Mouse (Mus musculus) kidney, postnatal 0 days (tissue): ENCODE measurements around the gene Agrp. TPM values are rescaled to one million over a fixed set of nuclear protein-coding genes. Genes with fewer than 3 reads are reported as not detected.

Experiments
- ATAC-seq: fragments of 200-750 bp; cut with Nextera tagmentation; replicated peaks from 2 replicates; pipeline ENCODE4 v1.8.0; 2017; ENCODE audit warnings: low read depth, moderate number of reproducible peaks, moderate TSS enrichment, moderate library complexity; ENCODE audit not compliant: low FRiP score
- DNase-seq: peaks from one replicate; pipeline ENCODE4 v3.0.0-alpha.2; 2016; ENCODE audit warnings: low spot score
- H3K27ac ChIP-seq: fragments of 300-500 bp; sonication (generic); 2 replicates; pipeline ENCODE4 v1.5.1; 2014; ENCODE audit warnings: mild to moderate bottlenecking
- H3K27me3 ChIP-seq: fragments of 300-500 bp; sonication (generic); 2 replicates; pipeline ENCODE4 v1.6.1; 2014; ENCODE audit warnings: low read length, mixed read lengths; ENCODE audit not compliant: insufficient read depth
- H3K36me3 ChIP-seq: fragments of 300-500 bp; sonication (generic); 2 replicates; pipeline ENCODE4 v1.6.1; 2014; ENCODE audit warnings: low read length, mixed read lengths; ENCODE audit not compliant: insufficient read depth
- H3K4me1 ChIP-seq: fragments of 300-500 bp; sonication (generic); replicated peaks from 2 replicates; pipeline ENCODE4 v1.6.1; 2014; ENCODE audit warnings: antibody characterized with exemption, low read length, mixed read lengths; ENCODE audit not compliant: insufficient read depth
- H3K4me2 ChIP-seq: fragments of 300-500 bp; sonication (generic); 2 replicates; pipeline ENCODE4 v1.6.1; 2014; ENCODE audit warnings: mild to moderate bottlenecking, low read length, moderate library complexity, mixed read lengths
- H3K4me3 ChIP-seq: fragments of 300-500 bp; sonication (generic); replicated peaks from 2 replicates; pipeline ENCODE4 v1.5.1; 2014; ENCODE audit warnings: low read depth, low read length
- H3K9ac ChIP-seq: fragments of 300-500 bp; sonication (generic); 2 replicates; pipeline ENCODE4 v1.6.1; 2014; ENCODE audit warnings: low read depth, low read length
- H3K9me3 ChIP-seq: fragments of 300-500 bp; sonication (generic); replicated peaks from 2 replicates; pipeline ENCODE4 v1.6.1; 2016; ENCODE audit warnings: low read length, inconsistent platforms, mixed read lengths
- CTCF ChIP-seq: IDR thresholded peaks from 2 replicates; pipeline ENCODE4 v1.5.1; 2016; ENCODE audit warnings: antibody characterized with exemption, low read depth, mild to moderate bottlenecking, moderate library complexity
- WGBS: fragments of 180-500 bp; shearing (Covaris S2); extraction: QIAGEN DNeasy Blood & Tissue Kit; methylation state at CpG from one replicate; pipeline ENCODE4 v1.1.7; 2014; 5-methylcytosine and 5-hydroxymethylcytosine counted together
- polyA plus RNA-seq: library from polyadenylated mRNA; unstranded; fragments of >200 nt; fragmentation: Nextera tagmentation; extraction: Ambion mirVana; gene quantifications from 2 replicates; pipeline ENCODE4 v1.2.1, GENCODE M21; 2015

Agrp gene
- polyA plus RNA-seq, 1 experiment from 2014 or later = 0.61 TPM

DNA sequence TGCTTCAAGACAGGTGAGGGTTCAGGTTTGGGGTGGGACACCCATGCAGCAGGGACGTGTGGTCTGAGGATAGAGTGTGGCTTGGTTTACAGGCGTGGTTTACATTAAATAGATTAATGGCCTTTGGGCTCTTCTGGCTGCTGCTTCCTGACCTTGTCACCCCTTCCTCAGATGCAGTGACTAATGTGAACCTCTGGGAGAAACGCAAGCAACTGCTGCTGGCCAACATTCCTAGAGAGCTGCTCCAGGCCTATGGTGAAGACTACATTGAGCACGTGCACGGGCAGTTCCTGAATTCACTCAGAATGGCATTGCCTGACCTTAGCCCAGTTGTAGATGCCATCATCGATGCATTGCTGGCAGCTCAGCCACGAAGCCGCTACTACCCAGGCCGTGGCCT is 114.3 kb downstream of the Agrp start:
- Histone ChIP-seq H3K4me3 (no peak overlapping the region), H3K27ac (no peak overlapping the region), H3K9me3 (no peaks in the 10 kb centered on the region), H3K36me3 (peaks cover 16% of the 10 kb centered on the region; the same call in 1 of the 2 replicates), H3K4me1 (peaks cover 21% of the 10 kb centered on the region; the same call in 1 of the 2 replicates), H3K27me3 (no peaks in the 10 kb centered on the region), H3K4me2 (no peak overlapping the region), H3K9ac (no peak overlapping the region)
- WGBS = 28% methylated on average over 9 of the region's 9 CpGs
- TF ChIP-seq CTCF = no peak
- DNase-seq = peak; percentile 80
- no peak for ATAC-seq

DNA sequence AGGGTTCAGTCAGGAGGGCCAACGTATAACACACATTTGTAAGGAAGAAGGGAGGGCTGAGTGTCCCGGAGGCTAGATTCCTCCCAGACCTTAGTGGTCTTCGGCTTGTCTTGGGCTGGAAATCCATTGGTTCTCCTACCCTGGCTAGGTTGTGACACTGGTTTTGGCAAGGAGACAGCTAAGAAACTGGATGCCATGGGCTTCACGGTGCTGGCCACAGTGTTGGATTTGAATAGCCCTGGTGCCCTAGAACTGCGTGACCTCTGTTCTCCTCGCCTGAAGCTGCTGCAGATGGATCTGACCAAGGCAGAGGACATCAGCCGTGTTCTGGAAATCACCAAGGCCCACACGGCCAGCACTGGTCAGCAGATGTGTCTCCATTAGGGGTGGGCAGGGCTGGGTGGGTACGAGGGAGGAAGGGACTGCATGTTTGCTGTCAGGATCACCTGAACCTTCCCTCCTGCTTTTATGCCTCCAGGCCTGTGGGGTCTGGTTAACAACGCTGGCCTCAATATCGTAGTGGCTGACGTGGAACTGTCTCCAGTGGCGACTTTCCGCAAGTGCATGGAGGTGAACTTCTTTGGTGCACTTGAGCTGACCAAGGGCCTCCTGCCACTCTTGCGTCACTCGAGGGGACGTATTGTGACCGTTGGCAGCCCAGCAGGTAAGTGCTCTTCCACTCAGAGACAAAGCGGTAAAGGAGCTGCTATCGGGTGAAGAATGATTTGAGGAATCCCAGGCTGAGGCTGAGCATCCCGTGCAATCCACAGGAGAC is 115.0 kb downstream of the Agrp start:
- WGBS = 70% methylated on average over 21 of the region's 21 CpGs
- peak; percentile 14; the same call in 1 of the 2 replicates for TF ChIP-seq CTCF
- H3K27ac ChIP-seq = no peak overlapping the region
- H3K4me2 ChIP-seq = no peak overlapping the region
- ATAC-seq = no peak
- DNase-seq = no peak
- no peaks in the 10 kb centered on the region for H3K9me3 ChIP-seq
- peaks cover 16% of the 10 kb centered on the region; the same call in 1 of the 2 replicates for H3K36me3 ChIP-seq
- H3K9ac ChIP-seq = no peak overlapping the region
- no peaks in the 10 kb centered on the region for H3K27me3 ChIP-seq
- H3K4me1 ChIP-seq = peaks cover 27% of the 10 kb centered on the region; the same call in 1 of the 2 replicates
- no peak overlapping the region for H3K4me3 ChIP-seq

DNA sequence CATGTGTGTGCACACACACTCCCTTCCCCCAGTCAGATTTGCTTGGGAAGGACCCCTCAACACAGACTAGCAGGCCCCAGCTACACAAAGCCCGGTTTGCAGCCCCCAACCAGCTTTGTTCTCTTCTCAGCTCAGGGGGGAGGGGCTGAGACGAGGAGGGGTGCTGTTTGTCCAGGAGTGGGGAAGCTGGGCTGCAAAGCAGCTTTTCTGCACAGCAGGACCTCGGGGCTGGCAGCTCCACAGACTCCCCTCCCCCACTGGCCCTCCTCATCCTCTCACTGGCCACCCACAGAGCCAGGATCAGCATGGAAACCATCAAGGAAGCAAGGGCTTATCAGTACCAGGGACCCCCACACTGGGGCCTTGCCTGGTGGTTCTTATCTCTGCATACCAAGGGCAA is 116.1 kb downstream of the Agrp start:
- ATAC-seq (no peak), DNase-seq (no peak)
- Histone ChIP-seq H3K27ac (no peak overlapping the region), H3K36me3 (peaks cover 16% of the 10 kb centered on the region; the same call in 1 of the 2 replicates), H3K27me3 (no peaks in the 10 kb centered on the region), H3K4me2 (peak overlapping the region; percentile 86; the same call in 1 of the 2 replicates), H3K4me3 (no peak overlapping the region), H3K4me1 (peaks cover 34% of the 10 kb centered on the region; the same call in 1 of the 2 replicates), H3K9ac (no peak overlapping the region), H3K9me3 (no peaks in the 10 kb centered on the region)
- 2% methylated on average over 3 of the region's 3 CpGs for WGBS
- no peak for TF ChIP-seq CTCF

DNA sequence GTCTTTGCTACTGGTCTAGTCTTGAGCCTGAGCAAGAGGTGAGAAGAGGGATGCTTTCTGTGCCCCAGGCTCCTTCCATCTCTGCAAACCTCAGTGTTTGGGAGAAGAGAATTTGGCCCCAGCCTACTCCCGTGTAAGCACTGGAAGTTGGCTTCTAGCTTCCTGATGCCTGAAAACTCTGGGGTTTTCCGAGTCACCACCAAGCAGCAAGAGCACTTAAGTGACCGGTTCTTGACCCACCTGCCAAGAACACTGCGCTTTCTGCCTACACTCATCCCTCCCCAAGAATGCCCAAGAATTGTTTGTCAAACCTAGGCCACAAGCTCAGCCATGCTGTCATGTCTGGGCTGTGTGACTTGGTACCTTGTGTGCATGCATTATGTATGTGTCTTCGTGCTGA is 116.7 kb downstream of the Agrp start:
- TF ChIP-seq CTCF = no peak
- 47% methylated on average over 5 of the region's 5 CpGs for WGBS
- H3K36me3 ChIP-seq = peaks cover 16% of the 10 kb centered on the region; the same call in 1 of the 2 replicates
- no peak overlapping the region for H3K27ac ChIP-seq
- ATAC-seq (no peak), DNase-seq (no peak)
- H3K9ac ChIP-seq = no peak overlapping the region
- H3K27me3 ChIP-seq = no peaks in the 10 kb centered on the region
- peak overlapping the region; percentile 86; the same call in 1 of the 2 replicates for H3K4me2 ChIP-seq
- peaks cover 35% of the 10 kb centered on the region; the same call in 1 of the 2 replicates for H3K4me1 ChIP-seq
- H3K9me3 ChIP-seq = no peaks in the 10 kb centered on the region
- no peak overlapping the region for H3K4me3 ChIP-seq

DNA sequence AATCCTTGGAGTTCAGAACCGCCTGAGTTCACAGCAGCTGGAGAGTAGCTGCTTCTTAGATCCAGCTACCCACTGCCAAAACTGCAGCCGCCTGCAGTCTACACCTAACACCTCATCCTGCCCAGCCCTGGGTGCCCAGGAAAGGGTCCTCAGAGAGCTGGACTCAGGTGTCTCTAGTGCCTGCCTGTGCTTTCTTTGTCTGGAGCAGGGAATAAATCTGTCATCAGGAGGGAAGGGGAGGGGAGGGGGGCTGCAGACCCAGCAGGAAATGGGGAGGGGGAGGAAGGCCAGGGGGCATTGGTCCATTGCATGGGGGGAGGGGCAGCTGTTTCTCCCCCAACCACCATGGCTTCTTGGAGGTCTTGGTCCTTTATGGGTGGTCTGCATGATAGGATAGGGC is 117.6 kb downstream of the Agrp start:
- TF ChIP-seq CTCF = no peak
- H3K4me2 ChIP-seq = peak overlapping the region; percentile 86
- H3K4me3 ChIP-seq = peak overlapping the region; percentile 39
- H3K9ac ChIP-seq = peak overlapping the region; percentile 49
- H3K9me3 ChIP-seq = no peaks in the 10 kb centered on the region
- H3K27ac ChIP-seq = no peak overlapping the region
- DNase-seq (no peak), ATAC-seq (no peak)
- peaks cover 35% of the 10 kb centered on the region; the same call in 1 of the 2 replicates for H3K4me1 ChIP-seq
- H3K27me3 ChIP-seq = no peaks in the 10 kb centered on the region
- 3% methylated on average over 2 of the region's 2 CpGs for WGBS
- H3K36me3 ChIP-seq = peaks cover 8% of the 10 kb centered on the region; the same call in 1 of the 2 replicates

- H3K4me3 ChIP-seq = peak within 1 kb of the TSS; percentile 39
- 0 out of 2 replicates have a peak, but pooled peaks cover 3% of the 10 kb centered on the region for H3K36me3 ChIP-seq
- H3K27me3 ChIP-seq = no peaks in the 10 kb centered on the region
- H3K4me2 ChIP-seq = peak within 1 kb of the TSS; percentile 86
- ATAC-seq (peak; percentile 60), DNase-seq (peak; percentile 44)
- 0 out of 2 replicates have a peak, but pooled peaks have one; percentile 2 for TF ChIP-seq CTCF
- 2% methylated on average over 68 of the region's 68 CpGs for WGBS
- peak within 1 kb of the TSS; percentile 49 for H3K9ac ChIP-seq
- peak within 1 kb of the TSS; percentile 26 for H3K27ac ChIP-seq
- peaks cover 35% of the 10 kb centered on the region; the same call in 1 of the 2 replicates for H3K4me1 ChIP-seq
- H3K9me3 ChIP-seq = no peaks in the 10 kb centered on the region
These were observed 118.5 kb downstream of the Agrp start, which contains the start of gene Hsd11b2 for GRCm38 (mm10) chr8:105518436-105519313. TSS of gene Hsd11b2 (plus strand) at chr8:105518755.
